Mouse (Mus musculus): ENCODE data around the gene Golga4.

- TF ChIP-seq POLR2A (IDR thresholded peaks at IDR 0.05; ENCODE audit: borderline replicate concordance, control insufficient read depth, low read depth, low read length), result no peak
- no peak for TF ChIP-seq CTCF (IDR thresholded peaks at IDR 0.05; ENCODE audit: control insufficient read depth, insufficient read depth, low read length)
Observed at GRCm38 (mm10) chr9:118569328-118569727, 63.3 kb downstream of the Golga4 start.
